Mouse (Mus musculus): ENCODE results near the gene Psd.

The Psd gene

GRCm38 (mm10) chr19:46320076-46320785, 6.7 kb downstream of the Psd start:
- DNase-seq (ENCODE audit: low spot score in 2 of 2), result no peak

GRCm38 (mm10) chr19:46318586-46319378, 8.2 kb downstream of the Psd start:
- DNase-seq (ENCODE audit: low spot score in 2 of 2), result peak in 1 of 2 experiments; percentile 71

GRCm38 (mm10) chr19:46318031-46318471, 8.9 kb downstream of the Psd start:
- no peak for DNase-seq (ENCODE audit: low spot score in 2 of 2)

GRCm38 (mm10) chr19:46317546-46317885, 9.4 kb downstream of the Psd start:
- DNase-seq (ENCODE audit: low spot score in 2 of 2), result no peak

- no peak for DNase-seq (ENCODE audit: low spot score in 2 of 2)
These were observed 10.0 kb downstream of the Psd start for GRCm38 (mm10) chr19:46316846-46317545.

GRCm38 (mm10) chr19:46315752-46316610, 11.0 kb downstream of the Psd start:
- DNase-seq (ENCODE audit: low spot score in 2 of 2), result no peak

GRCm38 (mm10) chr19:46314872-46315742, 11.8 kb downstream of the Psd start:
- DNase-seq (ENCODE audit: low spot score in 2 of 2), result no peak

- DNase-seq (ENCODE audit: low spot score in 2 of 2), result no peak
These were observed 12.8 kb downstream of the Psd start for GRCm38 (mm10) chr19:46314151-46314601.

- no peak for DNase-seq (ENCODE audit: low spot score in 2 of 2)
These were observed 13.4 kb downstream of the Psd start for GRCm38 (mm10) chr19:46313591-46313990.

- no peak for DNase-seq (ENCODE audit: low spot score in 2 of 2)
These were observed 13.8 kb downstream of the Psd start for GRCm38 (mm10) chr19:46313116-46313515.

GRCm38 (mm10) chr19:46312566-46312965, 14.4 kb downstream of the Psd start:
- no peak for DNase-seq (ENCODE audit: low spot score in 2 of 2)

GRCm38 (mm10) chr19:46311341-46311740, 15.6 kb downstream of the Psd start:
- no peak for DNase-seq (ENCODE audit: low spot score in 2 of 2)

GRCm38 (mm10) chr19:46310312-46310865, 16.6 kb downstream of the Psd start:
- no peak for DNase-seq (ENCODE audit: low spot score in 2 of 2)

- DNase-seq (ENCODE audit: low spot score in 2 of 2), result no peak
These were observed 17.2 kb downstream of the Psd start for GRCm38 (mm10) chr19:46309651-46310305.

- peak; percentile 61 to 80 for DNase-seq (ENCODE audit: low spot score in 2 of 2)
These were observed 18.1 kb downstream of the Psd start for GRCm38 (mm10) chr19:46308706-46309435.

GRCm38 (mm10) chr19:46308303-46308702, 18.7 kb downstream of the Psd start:
- no peak for DNase-seq (ENCODE audit: low spot score in 2 of 2)

- DNase-seq (ENCODE audit: low spot score in 2 of 2), result no peak
These were observed 19.2 kb downstream of the Psd start for GRCm38 (mm10) chr19:46307781-46308180.

GRCm38 (mm10) chr19:46306751-46307289, 20.1 kb downstream of the Psd start:
- DNase-seq (ENCODE audit: low spot score in 2 of 2), result no peak

- no peak for DNase-seq (ENCODE audit: low spot score in 2 of 2)
These were observed 20.7 kb downstream of the Psd start for GRCm38 (mm10) chr19:46306268-46306610.
